Mouse (Mus musculus) heart, postnatal 14 days (tissue): ENCODE measurements around the gene Rora. TPM values are rescaled to one million over a fixed set of nuclear protein-coding genes. Genes with fewer than 3 reads are reported as not detected.

Source experiments
- DNase-seq, 2 experiments: peaks; one replicate each; pipeline ENCODE4 v3.0.0; 2021 to 2022
- intact Hi-C: fragments of 180-260 bp; cut with DNase I; formaldehyde crosslinking; loops from one replicate; pipeline ENCODE4 v1.15.1; 2025
- total RNA-seq, 2 experiments: library from RNA; stranded (reverse); gene quantifications; 2 replicates each; pipeline ENCODE4 v1.2.3; 2021

Gene Rora
- total RNA-seq, 2 experiments from 2014 or later, result 23.3 to 32.9 TPM

- no peak for DNase-seq
- intact Hi-C loops, result no loop called here
Measured at GRCm38 (mm10) chr9:69310524-69310923, 656.9 kb downstream of the Rora start.

GRCm38 (mm10) chr9:69313297-69313696 is 659.7 kb downstream of the Rora start:
- intact Hi-C loops, result no loop called here
- no peak for DNase-seq

GRCm38 (mm10) chr9:69314451-69315210 is 661.0 kb downstream of the Rora start:
- no peak for DNase-seq
- intact Hi-C loops, result no loop called here

GRCm38 (mm10) chr9:69317527-69318115 is 664.0 kb downstream of the Rora start:
- DNase-seq, result no peak
- intact Hi-C loops, result no loop called here

- intact Hi-C loops, result no loop called here
Measured at GRCm38 (mm10) chr9:69319434-69319833, 665.8 kb downstream of the Rora start.

GRCm38 (mm10) chr9:69319913-69320634 is 666.5 kb downstream of the Rora start:
- DNase-seq, result no peak
- intact Hi-C loops, result no loop called here

More at GRCm38 (mm10) chr9:69319434-69319833, 665.8 kb downstream of the Rora start:
- DNase-seq, result no peak

- DNase-seq, result no peak
- intact Hi-C loops, result no loop called here
Measured at GRCm38 (mm10) chr9:69320635-69321027, 667.0 kb downstream of the Rora start.

GRCm38 (mm10) chr9:69321956-69322355 is 668.4 kb downstream of the Rora start:
- intact Hi-C loops, result no loop called here
- no peak for DNase-seq

- DNase-seq, result no peak
- intact Hi-C loops, result no loop called here
Measured at GRCm38 (mm10) chr9:69323831-69324230, 670.2 kb downstream of the Rora start.

GRCm38 (mm10) chr9:69327077-69327476 is 673.5 kb downstream of the Rora start:
- no peak for DNase-seq
- intact Hi-C loops, result no loop called here

GRCm38 (mm10) chr9:69327591-69327990 is 674.0 kb downstream of the Rora start:
- no peak for DNase-seq
- intact Hi-C loops, result no loop called here

GRCm38 (mm10) chr9:69331790-69332189 is 678.2 kb downstream of the Rora start:
- DNase-seq, result no peak
- intact Hi-C loops, result no loop called here

- no peak for DNase-seq
- intact Hi-C loops, result no loop called here
Measured at GRCm38 (mm10) chr9:69332802-69333568, 679.4 kb downstream of the Rora start.

- no peak for DNase-seq
- intact Hi-C loops, result no loop called here
Measured at GRCm38 (mm10) chr9:69333654-69334053, 680.1 kb downstream of the Rora start.

- intact Hi-C loops, result no loop called here
- DNase-seq, result no peak
Measured at GRCm38 (mm10) chr9:69334106-69334505, 680.5 kb downstream of the Rora start.

GRCm38 (mm10) chr9:69336063-69336462 is 682.5 kb downstream of the Rora start:
- intact Hi-C loops, result no loop called here

GRCm38 (mm10) chr9:69339199-69339598 is 685.6 kb downstream of the Rora start:
- no peak for DNase-seq
- intact Hi-C loops, result no loop called here

More at GRCm38 (mm10) chr9:69336063-69336462, 682.5 kb downstream of the Rora start:
- no peak for DNase-seq

GRCm38 (mm10) chr9:69339829-69340228 is 686.2 kb downstream of the Rora start:
- intact Hi-C loops, result no loop called here
- DNase-seq, result no peak

- intact Hi-C loops, result no loop called here
- DNase-seq, result no peak
Measured at GRCm38 (mm10) chr9:69340421-69340820, 686.8 kb downstream of the Rora start.

- no peak for DNase-seq
- intact Hi-C loops, result no loop called here
Measured at GRCm38 (mm10) chr9:69343881-69344280, 690.3 kb downstream of the Rora start.

GRCm38 (mm10) chr9:69345550-69345949 is 692.0 kb downstream of the Rora start:
- no peak for DNase-seq
- intact Hi-C loops, result no loop called here
